Mouse (Mus musculus): ENCODE measurements around the gene Acbd5. TPM values are rescaled to one million over a fixed set of nuclear protein-coding genes. Genes with fewer than 3 reads are reported as not detected.
A peak's percentile ranks its signal among the peaks of the same experiment; 100 is the strongest.

The Acbd5 gene
- polyA plus RNA-seq, 1 experiment from 2014 or later = 74.0 TPM

DNA sequence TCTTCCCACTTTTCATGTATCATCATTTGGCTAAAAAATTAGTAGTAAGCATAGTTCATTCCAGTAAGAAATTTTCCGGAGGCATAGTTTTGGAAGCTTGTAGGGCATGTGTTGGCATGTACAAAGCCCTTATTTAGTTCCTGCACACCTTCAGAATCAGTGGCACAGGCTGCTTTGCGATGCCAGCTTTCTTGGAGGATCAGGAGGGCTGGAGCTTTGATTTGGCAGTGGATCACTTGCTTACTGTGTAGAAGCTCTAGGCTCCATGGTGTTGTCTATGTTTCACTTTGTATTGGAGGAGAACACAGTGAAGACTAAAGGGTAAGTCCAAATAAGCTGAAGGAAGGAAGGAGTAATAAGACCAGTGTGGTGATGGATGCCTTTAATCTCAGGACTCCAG, 2.5 kb downstream of the Acbd5 start:
- Histone ChIP-seq H3K9me3 (no peaks in the 10 kb centered on the region), H3K4me1 (replicated peaks) (peaks cover 26% of the 10 kb centered on the region), H3K4me3 (no peak overlapping the region), H3K9ac (no peak overlapping the region), H3K4me2 (0 out of 2 replicates have a peak overlapping the region, but pooled peaks have one; percentile 19), H3K27me3 (no peaks in the 10 kb centered on the region), H3K27ac (replicated peaks) (no peak overlapping the region), H3K36me3 (peaks cover 10% of the 10 kb centered on the region; the same call in 1 of the 2 replicates)
- no peak for ATAC-seq (ENCODE audit: low FRiP score, low read depth)
- 90% methylated on average over 2 of the region's 2 CpGs for WGBS

DNA sequence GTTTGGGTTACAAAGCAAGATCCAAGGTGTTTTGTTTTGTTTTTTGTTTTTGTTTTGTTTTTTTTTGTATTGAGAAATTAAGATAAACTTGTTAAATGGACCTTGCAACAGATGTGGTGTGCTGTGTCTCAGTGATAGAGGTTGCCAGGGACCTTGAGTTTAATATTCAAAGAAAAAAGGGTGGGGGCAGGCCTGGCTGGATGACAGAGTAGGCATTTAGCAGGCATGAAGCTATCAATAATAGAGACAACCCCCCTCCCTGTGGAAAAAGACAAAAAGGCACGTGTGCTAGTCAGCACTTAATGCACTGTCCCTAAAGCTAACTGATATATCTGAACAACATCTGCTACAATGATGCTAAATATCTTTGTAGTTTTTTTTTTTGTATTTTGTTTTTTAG, 3.4 kb downstream of the Acbd5 start:
- Histone ChIP-seq H3K4me1 (replicated peaks) (peaks cover 26% of the 10 kb centered on the region), H3K27ac (replicated peaks) (no peak overlapping the region), H3K4me3 (no peak overlapping the region), H3K9ac (no peak overlapping the region), H3K36me3 (peaks cover 16% of the 10 kb centered on the region), H3K27me3 (no peaks in the 10 kb centered on the region), H3K4me2 (no peak overlapping the region), H3K9me3 (no peaks in the 10 kb centered on the region)
- WGBS = 46% methylated on average over 1 of the region's 1 CpGs
- no peak for ATAC-seq (ENCODE audit: low FRiP score, low read depth)

DNA sequence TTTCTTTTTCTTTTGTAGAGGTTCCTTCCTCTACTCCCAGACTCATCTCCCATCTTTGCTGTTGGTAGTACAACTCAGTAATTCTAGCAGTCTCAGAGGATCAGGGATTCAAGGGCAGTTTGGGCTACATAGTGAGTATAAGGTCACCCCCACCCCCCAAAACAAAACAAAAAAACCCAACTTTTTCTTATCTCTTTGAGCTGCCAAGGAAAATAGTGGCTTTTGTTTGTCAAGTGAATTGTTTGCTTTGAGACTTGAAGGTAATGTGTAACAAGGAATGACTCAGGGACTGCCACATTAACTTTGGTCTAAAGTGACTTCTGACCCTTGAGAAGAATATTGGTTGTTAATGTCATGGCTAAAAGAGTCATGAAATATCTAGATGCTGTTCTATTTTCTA, 7.9 kb downstream of the Acbd5 start:
- Histone ChIP-seq H3K27me3 (no peaks in the 10 kb centered on the region), H3K4me1 (replicated peaks) (peaks cover 10% of the 10 kb centered on the region), H3K9ac (no peak overlapping the region), H3K4me3 (no peak overlapping the region), H3K27ac (replicated peaks) (no peak overlapping the region), H3K9me3 (no peaks in the 10 kb centered on the region), H3K36me3 (peaks cover 48% of the 10 kb centered on the region), H3K4me2 (no peak overlapping the region)
- no peak for ATAC-seq (ENCODE audit: low FRiP score, low read depth)

DNA sequence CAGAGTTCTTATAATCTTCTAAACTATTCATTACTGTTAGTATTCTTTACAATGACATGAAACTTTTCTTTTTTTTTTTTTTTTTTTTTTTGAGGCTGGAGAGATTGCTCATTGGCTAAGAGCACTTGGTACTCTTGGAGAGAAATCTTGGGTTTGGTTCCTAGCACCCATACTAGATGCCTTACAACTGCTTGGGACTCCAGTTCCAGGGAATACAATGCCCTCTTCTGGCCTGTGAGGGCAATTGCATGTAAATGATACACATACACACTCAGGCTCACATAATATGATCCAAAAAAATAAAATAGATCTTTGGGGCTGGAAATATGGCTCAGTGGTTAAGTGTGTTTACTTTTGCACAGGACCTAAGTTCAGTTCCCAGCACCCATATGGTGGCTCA, 8.8 kb downstream of the Acbd5 start:
- Histone ChIP-seq H3K9me3 (no peaks in the 10 kb centered on the region), H3K4me2 (no peak overlapping the region), H3K9ac (no peak overlapping the region), H3K4me3 (no peak overlapping the region), H3K27ac (replicated peaks) (no peak overlapping the region), H3K36me3 (peaks cover 53% of the 10 kb centered on the region), H3K4me1 (replicated peaks) (0 out of 2 replicates have a peak, but pooled peaks cover 3% of the 10 kb centered on the region), H3K27me3 (no peaks in the 10 kb centered on the region)
- no peak for ATAC-seq (ENCODE audit: low FRiP score, low read depth)

DNA sequence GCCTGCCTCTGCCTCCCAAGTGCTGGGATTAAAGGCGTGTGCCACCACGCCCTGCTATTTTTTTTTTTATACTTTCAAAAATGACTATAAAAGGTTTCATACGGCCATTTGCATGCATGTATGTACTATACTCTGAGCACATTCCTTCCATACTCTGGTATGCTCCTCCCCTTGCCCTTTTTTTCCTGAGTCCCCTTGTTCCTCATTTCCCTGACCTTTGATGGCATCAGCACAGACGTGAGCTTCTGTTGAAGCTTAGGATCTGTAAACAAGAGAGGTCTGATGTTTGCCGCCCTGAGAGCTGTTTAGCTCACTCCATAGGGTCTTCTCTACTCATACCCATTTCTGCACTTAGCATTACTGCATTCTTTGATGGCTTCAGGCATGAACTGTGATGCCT, 9.7 kb downstream of the Acbd5 start:
- no peak overlapping the region for H3K4me2 ChIP-seq
- WGBS = 92% methylated on average over 5 of the region's 5 CpGs
- no peaks in the 10 kb centered on the region for H3K27me3 ChIP-seq
- no peaks in the 10 kb centered on the region for H3K9me3 ChIP-seq
- no peak overlapping the region for H3K4me3 ChIP-seq
- no peak overlapping the region for H3K27ac ChIP-seq (replicated peaks)
- H3K9ac ChIP-seq = no peak overlapping the region
- no peaks in the 10 kb centered on the region for H3K4me1 ChIP-seq (replicated peaks)
- ATAC-seq (ENCODE audit: low FRiP score, low read depth) = no peak
- H3K36me3 ChIP-seq = peaks cover 60% of the 10 kb centered on the region

DNA sequence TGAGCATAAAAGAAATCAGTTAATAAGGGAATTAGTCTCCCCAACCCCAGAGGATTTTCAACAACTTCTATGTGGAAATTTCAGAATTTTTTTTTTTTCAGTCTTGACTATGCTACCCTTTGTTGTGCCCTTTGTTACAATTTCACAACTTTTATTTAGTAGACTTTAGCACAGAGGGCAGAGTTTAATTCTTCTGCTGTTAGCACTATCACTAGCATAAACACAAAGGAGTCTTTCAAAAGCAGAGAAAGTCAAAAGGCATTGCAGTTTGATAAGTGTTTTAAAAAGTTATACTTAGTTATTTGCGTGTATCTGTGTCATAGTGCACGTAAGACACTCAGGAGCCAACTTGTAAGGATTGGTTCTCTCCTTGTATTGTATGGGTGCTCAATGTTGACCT, 10.6 kb downstream of the Acbd5 start:
- WGBS = 98% methylated on average over 2 of the region's 2 CpGs
- Histone ChIP-seq H3K27me3 (no peaks in the 10 kb centered on the region), H3K9me3 (no peaks in the 10 kb centered on the region), H3K4me1 (replicated peaks) (no peaks in the 10 kb centered on the region), H3K4me3 (no peak overlapping the region), H3K4me2 (no peak overlapping the region), H3K9ac (no peak overlapping the region), H3K27ac (replicated peaks) (no peak overlapping the region), H3K36me3 (peaks cover 67% of the 10 kb centered on the region)
- no peak for ATAC-seq (ENCODE audit: low FRiP score, low read depth)

DNA sequence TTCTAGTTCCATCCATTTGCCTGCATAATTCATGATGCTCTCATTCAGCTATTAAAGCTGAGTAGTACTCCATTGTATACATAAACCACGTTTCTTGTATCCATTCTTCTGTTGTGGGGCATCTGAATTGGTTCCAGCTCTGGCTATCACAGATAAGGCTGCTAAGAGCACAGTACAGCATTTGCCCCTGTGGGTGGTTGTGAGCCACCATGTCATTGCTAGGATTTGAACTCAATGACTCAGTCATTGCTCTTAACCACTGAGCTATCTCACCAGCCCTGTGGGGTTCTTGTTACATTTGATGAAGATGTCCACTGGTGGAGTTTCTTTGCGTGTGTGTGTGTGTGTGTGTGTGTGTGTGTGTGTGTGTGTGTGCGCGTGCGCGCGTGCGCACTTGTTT, 16.6 kb downstream of the Acbd5 start:
- peaks cover 68% of the 10 kb centered on the region for H3K36me3 ChIP-seq

DNA sequence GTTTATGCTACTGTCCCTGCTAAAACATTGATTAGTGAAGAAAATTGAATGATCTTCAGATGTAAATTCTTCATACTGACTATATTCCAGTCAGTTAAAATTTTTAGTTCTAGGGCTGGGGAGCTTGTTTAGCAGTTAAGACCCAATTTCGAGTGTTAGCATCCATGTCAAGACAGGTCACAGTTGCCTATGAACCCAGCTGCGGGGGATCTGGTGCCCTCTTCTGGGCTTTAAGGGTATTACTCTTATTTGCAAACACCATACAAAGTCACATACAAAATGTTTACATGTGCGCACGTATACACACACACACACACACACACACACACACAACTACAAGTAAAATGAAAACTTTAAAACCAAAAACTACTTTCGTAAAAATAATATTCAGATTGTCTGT, 24.2 kb downstream of the Acbd5 start:
- WGBS = 55% methylated on average over 5 of the region's 5 CpGs
- H3K27me3 ChIP-seq = no peaks in the 10 kb centered on the region
- no peak overlapping the region for H3K27ac ChIP-seq (replicated peaks)
- ATAC-seq (ENCODE audit: low FRiP score, low read depth) = no peak
- no peaks in the 10 kb centered on the region for H3K4me1 ChIP-seq (replicated peaks)
- H3K9me3 ChIP-seq = no peaks in the 10 kb centered on the region
- H3K9ac ChIP-seq = no peak overlapping the region
- no peak overlapping the region for H3K4me2 ChIP-seq
- H3K36me3 ChIP-seq = peaks cover 77% of the 10 kb centered on the region
- H3K4me3 ChIP-seq = no peak overlapping the region

More for the DNA sequence above, 16.6 kb downstream of the Acbd5 start:
- Histone ChIP-seq H3K4me2 (no peak overlapping the region), H3K4me1 (replicated peaks) (no peaks in the 10 kb centered on the region), H3K4me3 (no peak overlapping the region), H3K9me3 (no peaks in the 10 kb centered on the region), H3K9ac (no peak overlapping the region), H3K27me3 (no peaks in the 10 kb centered on the region), H3K27ac (replicated peaks) (no peak overlapping the region)
- WGBS = 97% methylated on average over 8 of the region's 8 CpGs
- no peak for ATAC-seq (ENCODE audit: low FRiP score, low read depth)

DNA sequence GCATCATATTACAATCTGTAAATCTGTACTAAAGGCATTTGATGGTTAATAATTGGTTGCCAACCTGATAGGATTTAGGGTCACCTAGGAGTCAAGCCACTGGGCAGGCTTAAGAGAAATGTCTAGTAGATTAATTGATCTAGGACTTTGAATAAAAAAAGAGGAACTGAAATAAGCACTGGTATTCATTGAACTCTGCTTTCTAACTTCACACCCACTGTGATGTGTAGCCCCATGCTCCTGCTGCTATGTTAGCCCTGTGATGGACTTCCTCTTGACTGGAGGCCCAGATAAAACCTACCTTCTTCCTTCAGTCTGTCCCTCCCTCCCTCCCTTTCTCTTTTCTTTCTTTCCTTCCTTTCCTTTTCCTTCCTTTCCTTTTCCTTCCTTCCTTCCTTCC, 29.1 kb downstream of the Acbd5 start:
- H3K9me3 ChIP-seq = no peaks in the 10 kb centered on the region
- peaks cover 46% of the 10 kb centered on the region for H3K36me3 ChIP-seq

DNA sequence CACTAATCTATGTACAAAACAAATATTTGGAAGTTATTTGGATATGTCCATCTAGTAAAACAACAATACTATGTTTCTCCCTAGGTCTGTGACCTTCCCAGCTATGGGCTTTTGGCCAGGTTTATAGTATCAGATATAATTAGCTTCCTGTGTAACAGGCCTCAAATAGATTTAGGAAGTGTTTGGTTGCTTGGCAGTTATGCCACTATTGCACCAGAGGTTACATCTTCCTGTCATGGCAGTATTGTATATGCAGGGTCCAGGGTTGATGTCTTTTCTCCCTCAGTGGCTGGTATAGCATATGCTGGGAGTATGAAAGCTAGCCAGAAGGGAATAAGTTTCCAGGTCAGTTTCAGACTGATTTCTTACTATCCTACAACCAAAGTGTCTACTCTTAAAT, 34.3 kb downstream of the Acbd5 start:
- no peak overlapping the region for H3K27ac ChIP-seq (replicated peaks)
- no peak for ATAC-seq (ENCODE audit: low FRiP score, low read depth)
- H3K27me3 ChIP-seq = no peaks in the 10 kb centered on the region
- H3K4me2 ChIP-seq = no peak overlapping the region
- H3K9me3 ChIP-seq = no peaks in the 10 kb centered on the region
- no peak overlapping the region for H3K9ac ChIP-seq
- no peaks in the 10 kb centered on the region for H3K4me1 ChIP-seq (replicated peaks)
- H3K36me3 ChIP-seq = peaks cover 16% of the 10 kb centered on the region
- H3K4me3 ChIP-seq = no peak overlapping the region

More for the DNA sequence above, 29.1 kb downstream of the Acbd5 start:
- H3K4me1 ChIP-seq (replicated peaks) = no peaks in the 10 kb centered on the region
- no peak overlapping the region for H3K4me2 ChIP-seq
- no peak overlapping the region for H3K4me3 ChIP-seq
- H3K27me3 ChIP-seq = no peaks in the 10 kb centered on the region
- ATAC-seq (ENCODE audit: low FRiP score, low read depth) = no peak
- H3K9ac ChIP-seq = no peak overlapping the region
- H3K27ac ChIP-seq (replicated peaks) = no peak overlapping the region

DNA sequence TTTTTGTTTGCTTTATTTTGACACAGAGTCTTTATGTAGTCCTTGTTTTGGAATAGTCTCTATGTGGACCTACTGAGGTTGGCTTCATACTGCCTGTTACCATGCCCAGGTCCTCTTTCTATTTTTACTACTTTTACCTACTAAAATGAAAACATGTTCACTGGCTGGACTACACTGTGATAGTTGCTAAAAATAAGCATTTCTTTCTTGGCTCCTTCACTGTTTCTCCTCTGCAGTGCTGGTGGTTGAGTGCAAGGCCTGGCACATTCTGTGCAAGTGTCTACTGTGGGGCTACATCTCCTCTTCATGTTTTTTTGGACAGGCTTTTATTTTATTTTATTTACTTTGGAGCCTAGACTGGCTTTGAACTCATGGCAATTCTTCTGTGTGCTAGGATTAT, 51.6 kb downstream of the Acbd5 start:
- Histone ChIP-seq H3K4me2 (no peak overlapping the region), H3K27ac (replicated peaks) (no peak overlapping the region), H3K4me1 (replicated peaks) (no peaks in the 10 kb centered on the region), H3K4me3 (no peak overlapping the region), H3K9ac (no peak overlapping the region), H3K36me3 (peaks cover 6% of the 10 kb centered on the region; the same call in 1 of the 2 replicates), H3K27me3 (no peaks in the 10 kb centered on the region), H3K9me3 (no peaks in the 10 kb centered on the region)
- no peak for ATAC-seq (ENCODE audit: low FRiP score, low read depth)

DNA sequence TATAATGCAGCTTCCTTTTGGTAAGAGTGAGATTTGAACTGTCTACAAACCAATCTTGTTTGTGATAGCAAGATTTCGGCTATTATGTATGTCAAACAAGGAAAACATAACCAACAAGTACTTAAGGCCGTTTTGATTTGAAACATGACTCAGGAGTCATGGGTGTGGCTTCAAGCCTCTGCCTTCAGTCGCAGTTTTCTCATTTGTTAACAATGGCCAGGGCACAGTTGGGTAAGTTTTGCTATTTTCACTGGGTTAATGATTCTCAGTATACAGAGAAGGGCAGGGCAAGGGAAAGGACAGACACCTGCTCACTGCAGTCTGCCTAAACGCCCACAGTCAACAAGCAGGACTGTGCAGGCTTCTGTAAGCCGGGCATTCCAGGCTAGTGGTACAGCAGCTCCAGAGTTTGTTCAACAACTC, 87.2 kb downstream of the Acbd5 start:
- H3K9ac ChIP-seq = peak overlapping the region; percentile 65
- H3K9me3 ChIP-seq = no peaks in the 10 kb centered on the region
- H3K4me2 ChIP-seq = peak overlapping the region; percentile 86
- peak overlapping the region; percentile 79 for H3K4me3 ChIP-seq
- no peaks in the 10 kb centered on the region for H3K27me3 ChIP-seq
- H3K27ac ChIP-seq (replicated peaks) = peak overlapping the region; percentile 98; the same call in 1 of the 2 replicates
- peaks cover 32% of the 10 kb centered on the region for H3K4me1 ChIP-seq (replicated peaks)
- no peak; the same call in 1 of the 2 replicates for ATAC-seq (ENCODE audit: low FRiP score, low read depth)
- WGBS = 7% methylated on average over 5 of the region's 5 CpGs
- H3K36me3 ChIP-seq = no peaks in the 10 kb centered on the region

DNA sequence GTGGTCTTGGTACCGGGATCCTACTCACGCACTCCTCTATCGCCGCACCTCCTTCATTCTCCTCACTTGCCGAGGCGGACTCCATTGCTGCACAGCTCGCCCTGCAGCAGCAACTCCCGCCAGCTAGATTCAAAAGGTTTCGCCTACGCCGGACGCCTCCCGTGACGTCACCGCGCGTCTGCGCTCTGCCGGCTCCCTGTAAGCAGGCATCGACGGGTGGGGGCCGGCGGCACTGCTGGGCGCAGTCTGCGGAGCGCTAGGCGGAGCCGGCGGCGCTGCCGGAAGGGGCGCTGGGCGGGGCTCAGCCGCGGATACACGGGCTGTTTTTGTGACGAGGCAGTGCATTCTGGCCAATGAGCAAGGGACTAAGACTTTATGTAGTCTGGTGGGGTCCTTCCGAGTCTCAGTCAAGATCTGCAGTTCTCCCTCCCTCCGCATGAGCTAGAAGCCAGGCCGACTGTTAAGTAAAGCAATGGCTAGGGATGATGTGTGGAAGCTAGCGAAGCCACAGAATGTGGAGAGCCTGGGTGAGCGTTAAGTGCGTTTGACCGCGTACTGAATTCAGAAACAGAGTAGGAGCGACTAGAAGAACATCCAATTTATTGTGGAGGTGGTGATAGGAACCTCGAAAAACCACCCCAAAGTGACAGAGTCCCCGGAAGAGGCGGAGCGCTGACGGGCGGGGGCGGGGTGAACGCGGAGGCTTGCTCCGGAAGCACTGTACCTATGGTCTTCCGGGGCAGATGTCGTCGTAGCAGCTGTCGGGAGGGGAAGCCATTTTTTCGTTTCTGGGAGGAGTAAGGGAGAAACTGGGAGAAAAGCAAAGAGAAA, 88.0 kb downstream of the Acbd5 start, which contains the start of the genes Mastl and Yme1l1:
Gene Mastl, minus strand, starts transcription at position 248 of the 831 bp plus-strand sequence.
Gene Yme1l1, plus strand, starts transcription at position 593 of the 831 bp plus-strand sequence.
- ATAC-seq (ENCODE audit: low FRiP score, low read depth) = peak; percentile 98
- peak within 1 kb of the TSS; percentile 98 for H3K27ac ChIP-seq (replicated peaks)
- peaks cover 32% of the 10 kb centered on the region for H3K4me1 ChIP-seq (replicated peaks)
- H3K4me2 ChIP-seq = peak within 1 kb of the TSS; percentile 86
- H3K9ac ChIP-seq = peak within 1 kb of the TSS; percentile 75
- H3K36me3 ChIP-seq = no peaks in the 10 kb centered on the region
- H3K4me3 ChIP-seq = peak within 1 kb of the TSS; percentile 79
- no peaks in the 10 kb centered on the region for H3K27me3 ChIP-seq
- WGBS = under 1% methylated on average over 61 of the region's 61 CpGs
- H3K9me3 ChIP-seq = no peaks in the 10 kb centered on the region

Data from hindbrain, embryonic 15.5 days (tissue).